ENCODE assay signal across 11 mouse cellular contexts in the genomic region with DNA sequence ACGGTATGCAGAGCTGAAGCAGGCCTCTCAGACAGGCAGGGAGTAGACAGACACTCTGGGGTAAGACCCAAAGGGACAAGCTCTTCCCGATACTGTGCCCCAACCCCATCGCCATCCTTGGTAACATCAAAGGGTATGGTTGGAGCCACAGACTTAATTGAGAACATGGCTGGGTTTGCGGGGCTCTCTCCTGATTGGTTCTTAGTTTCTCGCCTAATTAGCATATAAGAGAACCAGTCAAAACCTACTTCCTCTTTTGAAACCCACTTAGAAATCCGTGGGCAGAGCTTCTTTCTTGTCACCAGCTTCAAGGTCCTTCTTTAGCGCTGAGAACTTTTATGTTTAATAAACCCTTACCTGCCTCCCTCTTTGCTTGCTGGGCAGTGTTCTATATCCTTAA.
"Had no signal": no experiment of that assay in that cellular context is flagged by ENCODE, and none has a peak within 500 bp of the region (broad histone marks: within the 10 kb centered on the region; RNA-seq: fewer than 3 reads in every experiment).

No protein-coding gene starts in this region.

- H3K36me3 ChIP-seq: limb, embryonic 13.5 days; liver, embryonic 15.5 days had no signal

- H3K4me1 ChIP-seq: limb, embryonic 13.5 days; liver, embryonic 15.5 days had no signal

- H3K4me2 ChIP-seq: limb, embryonic 13.5 days; liver, embryonic 15.5 days had no signal

- H3K4me3 ChIP-seq: limb, embryonic 13.5 days; liver, embryonic 15.5 days had no signal

- H3K27ac ChIP-seq: limb, embryonic 13.5 days; liver, embryonic 15.5 days had no signal

- H3K9ac ChIP-seq: limb, embryonic 13.5 days; liver, embryonic 15.5 days had no signal

- ATAC-seq: lung, postnatal 0 days had no signal

- H3K9me3 ChIP-seq: limb, embryonic 13.5 days; liver, embryonic 15.5 days had no signal

- DNase-seq: kidney, adult 8-10 months; kidney, postnatal 25 days; layer of hippocampus, adult 9-11 months; left cerebral cortex, postnatal 4 days; lung, adult 2 months; lung, postnatal 36 days; right cerebral cortex, postnatal 14 days; thymus, postnatal 36 days had no signal
